Mouse (Mus musculus) A20 (cell line): ENCODE measurements around the gene Atf4.
A peak's percentile ranks its signal among the peaks of the same experiment; 100 is the strongest.

Experiments used
- DNase-seq: peaks from one replicate; pipeline ENCODE4 v3.0.0-alpha.2; 2011; ENCODE audit warnings: low read depth, low spot score

Gene Atf4

GRCm38 (mm10) chr15:80249672-80250071 lies 5.3 kb upstream of the Atf4 start:
- no peak for DNase-seq

GRCm38 (mm10) chr15:80250586-80250985 lies 4.4 kb upstream of the Atf4 start:
- no peak for DNase-seq

GRCm38 (mm10) chr15:80253530-80253929 lies 1.5 kb upstream of the Atf4 start:
- no peak for DNase-seq

GRCm38 (mm10) chr15:80254207-80254606 lies 777 bp upstream of the Atf4 start:
- peak; percentile 35 for DNase-seq

GRCm38 (mm10) chr15:80255646-80256121 lies 700 bp downstream of the Atf4 start:
- DNase-seq = peak; percentile 84

- no peak for DNase-seq
Observed at GRCm38 (mm10) chr15:80256242-80256641, 1.3 kb downstream of the Atf4 start.

GRCm38 (mm10) chr15:80256656-80257601 lies 1.9 kb downstream of the Atf4 start:
- no peak for DNase-seq

- DNase-seq = peak; percentile 45
Observed at GRCm38 (mm10) chr15:80257602-80258239, 2.7 kb downstream of the Atf4 start.

GRCm38 (mm10) chr15:80258240-80259170 lies 3.5 kb downstream of the Atf4 start:
- peak; percentile 63 for DNase-seq

GRCm38 (mm10) chr15:80259406-80260045 lies 4.5 kb downstream of the Atf4 start:
- no peak for DNase-seq

- DNase-seq = peak; percentile 76
Observed at GRCm38 (mm10) chr15:80260677-80261076, 5.7 kb downstream of the Atf4 start.

- DNase-seq = no peak
Observed at GRCm38 (mm10) chr15:80261100-80261499, 6.1 kb downstream of the Atf4 start.

- peak; percentile 96 for DNase-seq
Observed at GRCm38 (mm10) chr15:80263610-80264575, 8.9 kb downstream of the Atf4 start, which contains the start of gene Rps19bp1. TSS of gene Rps19bp1 (minus strand) at chr15:80264315.

- DNase-seq = peak; percentile 81
Observed at GRCm38 (mm10) chr15:80266281-80266680, 11.3 kb downstream of the Atf4 start.

GRCm38 (mm10) chr15:80271858-80272396 lies 16.9 kb downstream of the Atf4 start:
- DNase-seq = no peak

GRCm38 (mm10) chr15:80277107-80277506 lies 22.1 kb downstream of the Atf4 start:
- no peak for DNase-seq

GRCm38 (mm10) chr15:80277625-80278024 lies 22.6 kb downstream of the Atf4 start:
- DNase-seq = peak; percentile 47

GRCm38 (mm10) chr15:80278121-80278759 lies 23.3 kb downstream of the Atf4 start:
- no peak for DNase-seq

GRCm38 (mm10) chr15:80279053-80279452 lies 24.1 kb downstream of the Atf4 start:
- DNase-seq = no peak
